Comparison of ENCODE assay signal across 12 mouse cellular contexts in the genomic region with DNA sequence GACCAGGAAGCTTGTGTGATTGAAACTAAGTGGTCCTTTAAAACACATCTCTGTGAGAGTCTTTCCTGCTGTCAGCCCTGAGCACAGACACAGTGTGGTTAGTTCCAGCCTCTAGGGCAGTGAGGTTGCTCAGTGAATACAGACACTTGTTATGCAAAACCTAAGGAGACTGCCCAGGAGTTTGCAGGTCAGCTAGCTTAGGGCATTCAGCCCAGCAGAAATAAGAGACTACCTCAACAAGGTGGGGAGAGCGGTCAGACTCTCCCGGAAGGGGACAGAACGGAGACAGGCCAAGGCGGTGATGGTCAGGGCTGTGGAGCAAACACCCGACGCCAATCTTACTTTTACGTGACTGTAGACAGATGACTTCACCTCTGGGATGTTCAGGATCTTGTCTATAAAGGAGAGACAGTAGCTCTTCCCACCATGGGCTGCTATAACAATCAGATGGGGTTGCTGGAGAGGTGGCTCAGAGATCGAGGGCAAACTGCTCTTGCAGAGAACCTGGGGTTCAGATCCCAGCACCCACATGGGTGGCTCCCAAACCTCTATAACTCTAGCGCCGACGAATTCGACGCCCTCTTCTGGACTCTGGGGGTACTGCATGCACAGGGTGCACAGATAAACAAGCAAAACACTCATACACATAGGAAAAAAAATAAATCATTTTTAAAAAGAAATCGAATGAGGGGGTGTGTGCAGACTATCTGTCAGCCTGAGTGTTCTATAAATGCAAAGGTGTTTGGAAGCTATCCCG. TPM values are rescaled to one million over a fixed set of nuclear protein-coding genes. Genes with fewer than 3 reads are reported as not detected.
DNase-seq lines count a peak whose midpoint lies in the region; ATAC-seq and TF ChIP-seq lines count a peak whose summit lies in the region.
"Had no signal": no experiment of that assay in that cellular context is flagged by ENCODE, and none has a peak within 500 bp of the region (broad histone marks: within the 10 kb centered on the region; RNA-seq: fewer than 3 reads in every experiment).

No protein-coding gene starts in this region.

- peaks cover 18% of the 10 kb centered on the region for H3K4me1 ChIP-seq in kidney, postnatal 0 days (replicated peaks; ENCODE audit: insufficient read depth, low read length)
- H3K4me1 ChIP-seq: midbrain, embryonic 10.5 days had no signal

- no peaks in the 10 kb centered on the region for H3K9me3 ChIP-seq in kidney, postnatal 0 days (replicated peaks; ENCODE audit: low read length)
- H3K9me3 ChIP-seq: midbrain, embryonic 10.5 days had no signal

- no peak overlapping the region for H3K4me2 ChIP-seq in kidney, postnatal 0 days (ENCODE audit: low read length)

- H3K4me3 ChIP-seq in kidney, postnatal 0 days (replicated peaks; ENCODE audit: low read depth, low read length) = no peak overlapping the region
- H3K4me3 ChIP-seq: midbrain, embryonic 10.5 days had no signal

- H3K27me3 ChIP-seq in kidney, postnatal 0 days (ENCODE audit: insufficient read depth, low read length) = no peaks in the 10 kb centered on the region

- no peak overlapping the region for H3K9ac ChIP-seq in kidney, postnatal 0 days (ENCODE audit: low read depth, low read length)

- intact Hi-C loops in gastrocnemius, postnatal 36 days (cut with DNase I) = no loop called here

- 82% methylated on average over 15 of the region's 15 CpGs for WGBS in kidney, postnatal 0 days

- no peaks in the 10 kb centered on the region for H3K36me3 ChIP-seq in kidney, postnatal 0 days (ENCODE audit: insufficient read depth, low read length)
- H3K36me3 ChIP-seq: midbrain, embryonic 10.5 days had no signal

- DNase-seq in gastrocnemius, adult 18-20 months (ENCODE audit: low spot score) = peak; percentile 65
- no peak for DNase-seq in gastrocnemius, postnatal 36 days
- no peak for DNase-seq in kidney, postnatal 0 days (ENCODE audit: low spot score)
- DNase-seq in kidney, postnatal 36 days = no peak
- peak; percentile 59 for DNase-seq in thymus, postnatal 4 days
- no peak for DNase-seq in thymus, postnatal 10 days (ENCODE audit: low spot score in 2 of 2)
- DNase-seq in urinary bladder, postnatal 14 days (ENCODE audit: low spot score) = no peak
- DNase-seq: embryo, embryonic 11 days; gastrocnemius, postnatal 14 days; layer of hippocampus, adult 9-11 months had no signal

- no peak overlapping the region for H3K27ac ChIP-seq in kidney, postnatal 0 days
- H3K27ac ChIP-seq: midbrain, embryonic 10.5 days had no signal

- ATAC-seq in kidney, postnatal 0 days (replicated peaks; ENCODE audit: low FRiP score, low read depth) = no peak
- no peak for ATAC-seq in inflammation-experienced regulatory T-cells, adult 6 months

- TF ChIP-seq CTCF in kidney, postnatal 0 days (IDR thresholded peaks at IDR 0.05; ENCODE audit: low read depth) = peak; percentile 48; the same call in 1 of the 2 replicates

RNA-seq across cellular contexts. Expression of a gene that starts 30.5 kb away (rescaled TPM):
- total RNA-seq in gastrocnemius, adult 18-20 months (2021) = 100 to 1,000 TPM in 1 of 2 experiments, 10 to 100 TPM in 1; 89.6 to 103 TPM
- 10 to 100 TPM; 96.2 to 99.4 TPM for total RNA-seq in gastrocnemius, postnatal 36 days (2021)
- polyA plus RNA-seq in kidney, postnatal 0 days (2015; fragmentation: Nextera tagmentation; extraction: Ambion mirVana) = 53.7 and 57.5 TPM in 2 replicates
- polyA plus RNA-seq in inflammation-experienced regulatory T-cells, adult 6 months (2017; shearing (Covaris generic)) = 100 to 1,000 TPM in 2 of 3 experiments, 10 to 100 TPM in 1; 84.1 to 109 (median 101) TPM

RNA-seq across cellular contexts. Expression of a gene that starts 44.7 kb away (rescaled TPM):
- 1 to 10 TPM; 4.8 to 5.3 TPM for total RNA-seq in gastrocnemius, adult 18-20 months (2021)
- 1 to 10 TPM; 8.6 to 9.1 TPM for total RNA-seq in gastrocnemius, postnatal 36 days (2021)
- polyA plus RNA-seq in kidney, postnatal 0 days (2015; fragmentation: Nextera tagmentation; extraction: Ambion mirVana) = 186 and 191 TPM in 2 replicates
- polyA plus RNA-seq in inflammation-experienced regulatory T-cells, adult 6 months (2017; shearing (Covaris generic)) = under 1 TPM in 2 of 3 experiments, not detected in 1; 0.70 to 0.77 TPM

Comparison
In these comparisons a context has a peak if more than half of its experiments do, and no peak if none do; other contexts are left out.
1. DNase-seq: peak in gastrocnemius, adult 18-20 months (single experiment) and thymus, postnatal 4 days (single experiment); none in gastrocnemius, postnatal 36 days (0 of 2), kidney, postnatal 0 days (single experiment), kidney, postnatal 36 days (0 of 2), thymus, postnatal 10 days (0 of 2) and urinary bladder, postnatal 14 days (single experiment).